Mouse (Mus musculus): ENCODE results near the gene Scn8a. TPM values are rescaled to one million over a fixed set of nuclear protein-coding genes. Genes with fewer than 3 reads are reported as not detected.

The Scn8a gene
- total RNA-seq, 4 experiments from 2014 or later, result 200 to 226 (median 209) TPM

DNA sequence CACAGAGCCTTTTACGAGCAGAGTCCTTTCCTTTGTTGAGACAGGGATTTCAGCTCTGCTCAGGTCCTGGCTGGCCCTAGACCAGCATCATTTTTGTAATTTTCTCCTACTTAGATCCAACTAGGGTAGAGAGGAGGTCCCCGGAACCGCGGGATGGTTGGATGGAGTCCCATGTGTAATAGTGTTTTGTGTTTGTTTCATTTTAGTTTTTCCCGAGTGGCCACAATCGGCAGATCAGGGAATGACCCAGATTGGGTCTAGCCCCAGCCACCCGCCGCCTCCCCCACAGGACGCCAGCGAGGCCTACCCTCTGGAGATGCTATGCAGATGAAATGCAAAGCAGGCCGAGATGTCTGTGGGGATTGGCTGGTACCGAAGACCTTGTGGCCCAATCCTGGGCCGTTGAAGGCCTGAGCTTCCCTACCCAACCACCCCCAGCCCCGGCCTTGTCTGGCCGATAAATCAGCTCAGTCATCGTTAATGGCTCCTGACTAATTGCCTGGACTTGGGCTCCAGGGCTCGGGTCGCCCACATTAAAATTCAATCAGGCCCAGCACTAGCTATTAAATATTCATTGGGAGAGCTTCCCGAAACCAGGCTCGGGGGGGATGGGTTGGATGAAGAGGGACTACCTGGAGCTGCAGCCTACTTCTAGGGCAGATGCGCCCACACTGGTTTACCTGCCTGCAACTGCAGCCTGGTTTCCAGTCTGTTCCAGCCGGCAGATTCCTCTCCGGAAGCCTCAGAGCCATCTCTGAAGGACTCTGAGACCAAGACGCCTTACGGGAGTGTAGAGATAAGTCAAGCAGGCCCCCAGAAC, 223.4 kb downstream of the Scn8a start:
- DNase-seq (ENCODE audit: low spot score in 2 of 2), result peak in 1 of 2 experiments; percentile 58

- no peak for DNase-seq (ENCODE audit: low spot score in 2 of 2)
These were observed 224.3 kb downstream of the Scn8a start for GRCm38 (mm10) chr15:101093988-101094387.

- no peak for DNase-seq (ENCODE audit: low spot score in 2 of 2)
These were observed 225.3 kb downstream of the Scn8a start for GRCm38 (mm10) chr15:101094979-101095378.

DNA sequence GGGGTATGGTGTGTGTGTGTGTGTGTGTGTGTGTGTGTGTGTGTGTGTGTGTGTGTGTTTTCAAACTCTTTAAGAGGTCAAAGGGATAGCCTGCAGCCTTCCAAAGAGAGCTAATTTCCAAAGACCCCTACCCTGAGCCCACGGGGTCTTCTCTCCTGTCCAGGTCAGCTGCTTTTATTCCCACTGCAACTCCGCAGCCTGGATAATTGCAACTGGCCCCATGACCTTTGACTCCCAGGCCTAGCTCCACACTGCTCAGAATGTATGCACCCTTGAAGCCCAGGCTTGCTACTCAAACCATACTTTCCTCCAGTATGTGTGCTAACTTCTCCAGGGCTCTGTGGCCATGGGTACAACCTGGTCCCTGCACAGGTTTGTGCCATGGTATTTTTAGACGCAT, 225.7 kb downstream of the Scn8a start:
- DNase-seq (ENCODE audit: low spot score in 2 of 2), result no peak

Other genes with a start within 250 kb of the Scn8a start
- 1 to 10 TPM; 1.9 to 3.1 (median 2.3) TPM for gene Smagp, start 232.9 kb upstream of the Scn8a start, total RNA-seq (2022)
- 10 to 100 TPM in 1 of 4 experiments, 1 to 10 TPM in 3; 6.8 to 10.0 (median 7.6) TPM for gene Bin2, start 200.3 kb upstream of the Scn8a start, total RNA-seq (2022)
- gene Cela1, start 181.9 kb upstream of the Scn8a start, total RNA-seq (2022), result 1 to 10 TPM; 1.7 to 5.8 (median 4.5) TPM
- 10 to 100 TPM; 12.4 to 15.1 (median 14.4) TPM for gene Galnt6, start 140.5 kb upstream of the Scn8a start, total RNA-seq (2022)
- 10 to 100 TPM; 60.5 to 73.8 (median 69.8) TPM for gene Slc4a8, start 108.1 kb upstream of the Scn8a start, total RNA-seq (2022)
- not detected for gene Gm47841, start 177.5 kb downstream of the Scn8a start, total RNA-seq (2022)
- 1 to 10 TPM; 1.5 to 1.8 (median 1.6) TPM for gene Fignl2, start 208.7 kb downstream of the Scn8a start, total RNA-seq (2022)
- under 1 TPM in 1 of 4 experiments, not detected in 3; 0.34 TPM for gene Ankrd33, start 245.9 kb downstream of the Scn8a start, total RNA-seq (2022)

Data from left cerebral cortex, adult 8-10 months (tissue).